Mouse (Mus musculus) brain, embryonic 14.5 days (tissue): ENCODE data around the gene Mcam.

Experiments used
- CTCF ChIP-seq: fragments of 200-500 bp; IDR thresholded peaks from 2 replicates; pipeline ENCODE4 v1.5.1; 2012; ENCODE audit warnings: inconsistent platforms, mild to moderate bottlenecking, moderate library complexity, borderline replicate concordance; ENCODE audit not compliant: insufficient read depth, insufficient read length; ENCODE audit errors: extremely low read depth
- POLR2A ChIP-seq: fragments of 200-500 bp; IDR thresholded peaks from 2 replicates; pipeline ENCODE4 v1.6.1; 2012; ENCODE audit warnings: mild to moderate bottlenecking, inconsistent platforms, borderline replicate concordance; ENCODE audit not compliant: poor library complexity, insufficient read depth, insufficient read length, severe bottlenecking; ENCODE audit errors: extremely low read depth

DNA sequence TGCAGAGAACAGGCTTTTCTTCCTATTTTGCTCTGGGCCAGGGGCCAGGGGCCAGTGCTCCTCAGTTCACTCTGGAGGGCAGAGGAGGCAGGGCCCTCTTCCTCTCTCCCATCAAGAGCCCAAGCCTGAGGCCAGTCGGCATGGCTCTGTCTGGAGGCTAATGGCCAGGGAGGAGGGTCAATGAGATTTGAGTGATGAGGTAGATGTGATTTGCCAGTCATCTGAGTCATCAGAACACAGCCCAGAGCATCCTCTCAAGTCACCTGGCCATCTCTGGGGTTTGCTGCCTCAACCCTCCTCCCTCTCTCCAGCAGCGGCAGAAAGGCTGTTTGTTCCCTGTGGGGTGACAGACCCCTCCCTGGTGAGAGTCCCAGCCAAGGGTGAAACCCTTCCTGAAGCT, 982 bp upstream of the Mcam start:
- TF ChIP-seq CTCF (no peak), POLR2A (no peak)
